Mouse (Mus musculus) gastrocnemius, adult 18-20 months (tissue): ENCODE results near the gene Edaradd. TPM values are rescaled to one million over a fixed set of nuclear protein-coding genes. Genes with fewer than 3 reads are reported as not detected.

ENCODE experiments used
- DNase-seq: peaks from one replicate; pipeline ENCODE4 v3.0.0; 2021; ENCODE audit warnings: low spot score
- long read RNA-seq, 2 experiments: library from polyadenylated mRNA; stranded (forward); transcript quantifications; one replicate each; pipeline ENCODE4 v2.0.0; 2021
- total RNA-seq, 2 experiments: library from RNA; stranded (reverse); gene quantifications; 2 replicates each; pipeline ENCODE4 v1.2.3; 2021

The Edaradd gene
- total RNA-seq = not detected
- long read RNA-seq, experiment 1 = 0 reads
- long read RNA-seq, experiment 2 = 0 reads

- peak; percentile 9 for DNase-seq
These were observed at the start of gene Edaradd for GRCm38 (mm10) chr13:12519955-12520584. Edaradd (minus strand) TSS chr13:12520438.

- DNase-seq = no peak
These were observed 49.5 kb upstream of the Edaradd start for GRCm38 (mm10) chr13:12569741-12570140.

- DNase-seq = no peak
These were observed 48.6 kb upstream of the Edaradd start for GRCm38 (mm10) chr13:12568597-12569469.

GRCm38 (mm10) chr13:12567936-12568335 lies 47.7 kb upstream of the Edaradd start:
- no peak for DNase-seq

- DNase-seq = peak; percentile 99
These were observed 45.6 kb upstream of the Edaradd start, which contains the start of gene Ero1lb for GRCm38 (mm10) chr13:12565621-12566390. Ero1lb (plus strand) TSS chr13:12565874.

- DNase-seq = no peak
These were observed 42.0 kb upstream of the Edaradd start for GRCm38 (mm10) chr13:12562256-12562655.

GRCm38 (mm10) chr13:12561729-12562128 lies 41.5 kb upstream of the Edaradd start:
- DNase-seq = no peak

GRCm38 (mm10) chr13:12559462-12560120 lies 39.4 kb upstream of the Edaradd start:
- DNase-seq = no peak

- DNase-seq = no peak
These were observed 38.8 kb upstream of the Edaradd start for GRCm38 (mm10) chr13:12559044-12559443.

- DNase-seq = no peak
These were observed 34.0 kb upstream of the Edaradd start for GRCm38 (mm10) chr13:12554211-12554610.

- DNase-seq = no peak
These were observed 23.8 kb upstream of the Edaradd start for GRCm38 (mm10) chr13:12543880-12544568.

- no peak for DNase-seq
These were observed 23.0 kb upstream of the Edaradd start for GRCm38 (mm10) chr13:12543246-12543645.

GRCm38 (mm10) chr13:12542006-12542981 lies 22.1 kb upstream of the Edaradd start:
- peak; percentile 16 for DNase-seq

- DNase-seq = no peak
These were observed 19.9 kb upstream of the Edaradd start for GRCm38 (mm10) chr13:12540119-12540518.

- no peak for DNase-seq
These were observed 19.5 kb upstream of the Edaradd start for GRCm38 (mm10) chr13:12539716-12540115.

- no peak for DNase-seq
These were observed 17.7 kb upstream of the Edaradd start for GRCm38 (mm10) chr13:12537971-12538370.

GRCm38 (mm10) chr13:12534628-12535027 lies 14.4 kb upstream of the Edaradd start:
- no peak for DNase-seq

- DNase-seq = no peak
These were observed 5.4 kb upstream of the Edaradd start for GRCm38 (mm10) chr13:12525678-12526077.

GRCm38 (mm10) chr13:12522346-12522745 lies 2.1 kb upstream of the Edaradd start:
- no peak for DNase-seq
